Comparison of ENCODE assay signal across 9 mouse cellular contexts in genomic region chr12:79974530-79974929, GRCm38 (mm10).
DNase-seq lines count a peak whose midpoint lies in the region; ATAC-seq and TF ChIP-seq lines count a peak whose summit lies in the region.
"Had no signal": no experiment of that assay in that cellular context is flagged by ENCODE, and none has a peak within 500 bp of the region (broad histone marks: within the 10 kb centered on the region; RNA-seq: fewer than 3 reads in every experiment).

No protein-coding gene starts in this region.

- peaks cover 4% of the 10 kb centered on the region; the same call in 1 of the 2 replicates for H3K9me3 ChIP-seq in midbrain, embryonic 10.5 days (replicated peaks)
- 0 out of 2 replicates have a peak, but pooled peaks cover 2% of the 10 kb centered on the region for H3K9me3 ChIP-seq in midbrain, embryonic 14.5 days (ENCODE audit: control insufficient read depth, low read length)
- no peaks in the 10 kb centered on the region for H3K9me3 ChIP-seq in hindbrain, postnatal 0 days (ENCODE audit: low read length)
- no peaks in the 10 kb centered on the region for H3K9me3 ChIP-seq in neural tube, embryonic 14.5 days (ENCODE audit: control insufficient read depth, low read length)

- no peak overlapping the region for H3K4me3 ChIP-seq in midbrain, embryonic 10.5 days
- no peak overlapping the region for H3K4me3 ChIP-seq in midbrain, embryonic 14.5 days (replicated peaks; ENCODE audit: low read depth, low read length)
- H3K4me3 ChIP-seq in heart, adult 2 months = no peak overlapping the region
- H3K4me3 ChIP-seq in hindbrain, postnatal 0 days (ENCODE audit: low read length) = no peak overlapping the region
- no peak overlapping the region for H3K4me3 ChIP-seq in neural tube, embryonic 14.5 days (ENCODE audit: low read depth, low read length)

- 0 out of 2 replicates have a peak, but pooled peaks have one; percentile 14 for TF ChIP-seq EP300 in heart, adult 2 months (IDR thresholded peaks at IDR 0.05; ENCODE audit: insufficient read depth, low read depth, low read length)

- intact Hi-C loops in heart, adult 2 months (cut with DNase I) = no loop called here
- intact Hi-C loops in left cerebral cortex, postnatal 14 days (cut with DNase I) = loop anchor here (5.0 kb wide), 1 partner anchor 138 kb away; the partner anchor contains the start of gene Zfp36l1

- no peaks in the 10 kb centered on the region for H3K36me3 ChIP-seq in midbrain, embryonic 10.5 days
- H3K36me3 ChIP-seq in midbrain, embryonic 14.5 days (ENCODE audit: control insufficient read depth, insufficient read depth, low read length) = no peaks in the 10 kb centered on the region
- H3K36me3 ChIP-seq in heart, adult 2 months (ENCODE audit: control insufficient read depth, insufficient read depth, low read length) = no peaks in the 10 kb centered on the region
- H3K36me3 ChIP-seq in hindbrain, postnatal 0 days (ENCODE audit: insufficient read depth, low read length) = no peaks in the 10 kb centered on the region
- no peaks in the 10 kb centered on the region for H3K36me3 ChIP-seq in neural tube, embryonic 14.5 days (ENCODE audit: control insufficient read depth, insufficient read depth, low read length)

- H3K27me3 ChIP-seq in midbrain, embryonic 10.5 days (ENCODE audit: low read depth, poor library complexity, severe bottlenecking) = no peaks in the 10 kb centered on the region
- H3K27me3 ChIP-seq in midbrain, embryonic 14.5 days (ENCODE audit: control insufficient read depth, insufficient read depth, low read length) = no peaks in the 10 kb centered on the region
- no peaks in the 10 kb centered on the region for H3K27me3 ChIP-seq in heart, adult 2 months (ENCODE audit: control insufficient read depth, insufficient read depth, low read length)
- H3K27me3 ChIP-seq in hindbrain, postnatal 0 days (ENCODE audit: insufficient read depth, low read length) = no peaks in the 10 kb centered on the region
- no peaks in the 10 kb centered on the region for H3K27me3 ChIP-seq in neural tube, embryonic 14.5 days (ENCODE audit: control insufficient read depth, insufficient read depth, low read length)

- H3K79me2 ChIP-seq in heart, adult 2 months (replicated peaks; ENCODE audit: control insufficient read depth, insufficient read depth, low read length) = no peaks in the 10 kb centered on the region

- H3K9ac ChIP-seq in midbrain, embryonic 14.5 days (replicated peaks; ENCODE audit: low read length) = no peak overlapping the region
- H3K9ac ChIP-seq in heart, adult 2 months (ENCODE audit: low read depth, low read length) = no peak overlapping the region
- H3K9ac ChIP-seq in hindbrain, postnatal 0 days (replicated peaks; ENCODE audit: low read length) = no peak overlapping the region
- no peak overlapping the region for H3K9ac ChIP-seq in neural tube, embryonic 14.5 days (replicated peaks; ENCODE audit: low read depth, low read length)

- TF ChIP-seq POLR2A in heart, adult 2 months (IDR thresholded peaks at IDR 0.05; ENCODE audit: insufficient read depth, low read depth, low read length) = no peak

- H3K4me1 ChIP-seq in midbrain, embryonic 10.5 days = peaks cover 49% of the 10 kb centered on the region
- H3K4me1 ChIP-seq in midbrain, embryonic 14.5 days (ENCODE audit: control insufficient read depth, insufficient read depth, low read length) = peaks cover 14% of the 10 kb centered on the region
- peaks cover 21% of the 10 kb centered on the region for H3K4me1 ChIP-seq in heart, adult 2 months (ENCODE audit: control insufficient read depth, insufficient read depth, low read length)
- H3K4me1 ChIP-seq in hindbrain, postnatal 0 days (ENCODE audit: insufficient read depth, low read length) = 0 out of 2 replicates have a peak, but pooled peaks cover 10% of the 10 kb centered on the region
- H3K4me1 ChIP-seq in neural tube, embryonic 14.5 days (ENCODE audit: control insufficient read depth, insufficient read depth, low read length) = peaks cover 15% of the 10 kb centered on the region

- TF ChIP-seq CTCF in heart, adult 2 months (IDR thresholded peaks at IDR 0.05) = no peak
- TF ChIP-seq CTCF in hindbrain, postnatal 0 days (IDR thresholded peaks at IDR 0.05; ENCODE audit: low read depth) = no peak

- DNase-seq in midbrain, embryonic 10.5 days (ENCODE audit: low spot score) = no peak
- no peak for DNase-seq in midbrain, embryonic 14.5 days
- DNase-seq in heart, adult 2 months = peak in 1 of 2 experiments; percentile 54
- no peak for DNase-seq in hindbrain, postnatal 0 days (ENCODE audit: low spot score)
- DNase-seq in left cerebral cortex, postnatal 14 days (ENCODE audit: low spot score in 2 of 2) = no peak
- DNase-seq in thymus, adult 18-20 months = no peak
- DNase-seq: cerebellum, adult 9-11 months had no signal

- no peak for ATAC-seq in midbrain, embryonic 14.5 days (ENCODE audit: low FRiP score, low TSS enrichment)
- no peak for ATAC-seq in hindbrain, postnatal 0 days
- no peak for ATAC-seq in neural tube, embryonic 14.5 days (ENCODE audit: low read depth)
- no peak for ATAC-seq in erythroblast, adult 5-6 weeks (replicated peaks; ENCODE audit: low FRiP score, poor library complexity, severe bottlenecking)

- 69% methylated on average over 7 of the region's 7 CpGs for WGBS in midbrain, embryonic 10.5 days
- 49% methylated on average over 7 of the region's 7 CpGs for WGBS in midbrain, embryonic 14.5 days
- WGBS in heart, adult 2 months = 46% methylated on average over 7 of the region's 7 CpGs
- WGBS in hindbrain, postnatal 0 days = 40% methylated on average over 7 of the region's 7 CpGs
- 48% methylated on average over 7 of the region's 7 CpGs for WGBS in neural tube, embryonic 14.5 days

- peak overlapping the region; percentile 66 for H3K27ac ChIP-seq in midbrain, embryonic 10.5 days (replicated peaks)
- no peak overlapping the region for H3K27ac ChIP-seq in midbrain, embryonic 14.5 days (replicated peaks; ENCODE audit: low read depth, low read length)
- peak overlapping the region; percentile 40; the same call in 1 of the 2 replicates for H3K27ac ChIP-seq in heart, adult 2 months
- 0 out of 2 replicates have a peak overlapping the region, but pooled peaks have one; percentile 48 for H3K27ac ChIP-seq in hindbrain, postnatal 0 days
- H3K27ac ChIP-seq in neural tube, embryonic 14.5 days (ENCODE audit: low read depth, low read length) = 0 out of 2 replicates have a peak overlapping the region, but pooled peaks have one; percentile 52

- no peak overlapping the region for H3K4me2 ChIP-seq in midbrain, embryonic 14.5 days (ENCODE audit: low read length)
- no peak overlapping the region for H3K4me2 ChIP-seq in hindbrain, postnatal 0 days (ENCODE audit: low read depth, low read length)
- H3K4me2 ChIP-seq in neural tube, embryonic 14.5 days (ENCODE audit: low read depth, low read length) = no peak overlapping the region
